Mouse (Mus musculus): Measurements from ENCODE around the gene H2-K1.

GRCm38 (mm10) chr17:34027656-34028223, 27.6 kb upstream of the H2-K1 start, which contains the start of gene H2-Ke6:
- TF ChIP-seq CTCF (IDR thresholded peaks at IDR 0.05; ENCODE audit: insufficient read depth, low read depth, low read length) (no peak), POLR2A (IDR thresholded peaks at IDR 0.05; ENCODE audit: insufficient read depth, low read depth, low read length) (peak; percentile 67)
